Mouse (Mus musculus): ENCODE data around the gene Bora.

GRCm38 (mm10) chr14:99088947-99089346 lies 42.9 kb downstream of the Bora start:
- TF ChIP-seq TAL1 (IDR thresholded peaks at IDR 0.05; ENCODE audit: low read length): no peak
- no peak for TF ChIP-seq GATA1 (IDR thresholded peaks at IDR 0.05; ENCODE audit: low read length)

Measured in erythroblast, embryonic 14.5 days (primary cell).